Mouse (Mus musculus) left cerebral cortex, adult 8-10 months (tissue): Measurements from ENCODE around the gene Ubl5. TPM values are rescaled to one million over a fixed set of nuclear protein-coding genes. Genes with fewer than 3 reads are reported as not detected.
"Not testable (repeated sequence)": the region's sequence is repeated elsewhere in the genome, so short reads cannot be mapped to it uniquely, and the experiment has no call there.

ENCODE experiments used
- DNase-seq, 2 experiments: peaks; one replicate each; pipeline ENCODE4 v3.0.0; 2022; ENCODE audit warnings: low spot score in 2 of 2
- total RNA-seq, 4 experiments: library from RNA; stranded (reverse); gene quantifications; 2 replicates each; pipeline ENCODE4 v1.2.4; 2022

Gene Ubl5
- total RNA-seq, 4 experiments from 2014 or later = 263 to 330 (median 301) TPM

DNA sequence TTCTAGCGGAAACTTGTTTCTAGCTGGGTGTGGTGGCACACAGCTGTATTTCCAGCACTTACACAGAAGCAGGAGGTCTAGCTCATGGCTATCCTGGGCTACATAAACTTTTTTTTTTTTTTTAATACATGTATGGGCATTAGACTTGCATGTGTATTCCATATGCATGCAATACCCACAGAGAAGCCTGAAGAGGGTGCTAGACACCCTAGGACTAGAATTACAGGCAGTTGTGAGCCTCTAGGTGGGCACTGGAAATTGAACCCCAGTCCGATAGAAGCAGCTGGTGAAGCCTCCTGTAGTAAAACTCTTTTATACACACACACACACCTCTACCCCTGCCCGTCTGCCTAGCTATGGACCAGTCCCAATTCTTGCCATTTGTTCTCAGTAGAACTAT lies 11.2 kb downstream of the Ubl5 start:
- DNase-seq = no peak

DNA sequence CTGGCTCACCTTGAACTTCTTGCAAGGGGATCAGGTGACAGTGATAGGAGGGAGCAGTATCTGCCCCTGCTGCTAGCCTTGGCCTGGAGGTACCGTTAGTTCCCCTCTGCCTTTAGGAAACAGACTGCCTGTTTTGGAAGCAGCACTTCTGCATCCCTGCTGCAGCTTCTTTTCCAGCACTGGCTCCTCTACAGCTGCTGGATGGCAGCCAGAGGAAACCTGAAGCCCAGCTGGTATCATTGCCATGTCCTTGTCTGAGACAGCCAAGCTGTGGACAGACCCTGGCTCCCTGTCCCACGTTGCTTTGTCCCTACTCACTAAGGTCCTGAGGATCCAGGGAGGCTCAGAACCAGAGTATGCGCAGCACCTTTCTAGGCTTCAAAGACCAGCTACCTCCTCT lies 14.9 kb downstream of the Ubl5 start:
- DNase-seq = no peak

- peak; percentile 66 to 69 for DNase-seq
Measured at GRCm38 (mm10) chr9:20662325-20662724, 19.6 kb downstream of the Ubl5 start.

- no peak for DNase-seq
Measured at GRCm38 (mm10) chr9:20662874-20663273, 20.2 kb downstream of the Ubl5 start.

DNA sequence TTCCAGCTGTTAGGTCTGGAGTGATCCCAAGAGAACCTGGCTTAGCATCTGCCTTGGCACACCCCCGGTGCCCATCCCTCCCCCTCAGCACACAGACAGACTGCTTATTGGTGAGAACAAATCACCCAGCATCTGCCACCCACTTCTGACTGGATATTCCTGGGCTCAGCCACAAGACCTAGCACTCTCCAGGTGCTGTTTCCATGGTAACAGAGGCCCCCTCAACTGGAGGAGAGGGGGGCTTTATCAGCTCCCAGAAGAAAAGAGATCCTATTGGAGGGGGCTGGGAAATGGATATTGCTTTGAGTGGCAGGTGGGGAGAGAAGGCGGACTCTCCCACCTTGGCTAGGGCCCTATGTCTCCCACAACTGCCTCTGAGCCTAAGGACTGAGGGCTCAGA lies 21.3 kb downstream of the Ubl5 start:
- peak in 1 of 2 experiments; percentile 93 for DNase-seq

GRCm38 (mm10) chr9:20664366-20664765 lies 21.7 kb downstream of the Ubl5 start:
- DNase-seq = no peak

- DNase-seq = no peak
Measured at GRCm38 (mm10) chr9:20664982-20665637, 22.4 kb downstream of the Ubl5 start.

DNA sequence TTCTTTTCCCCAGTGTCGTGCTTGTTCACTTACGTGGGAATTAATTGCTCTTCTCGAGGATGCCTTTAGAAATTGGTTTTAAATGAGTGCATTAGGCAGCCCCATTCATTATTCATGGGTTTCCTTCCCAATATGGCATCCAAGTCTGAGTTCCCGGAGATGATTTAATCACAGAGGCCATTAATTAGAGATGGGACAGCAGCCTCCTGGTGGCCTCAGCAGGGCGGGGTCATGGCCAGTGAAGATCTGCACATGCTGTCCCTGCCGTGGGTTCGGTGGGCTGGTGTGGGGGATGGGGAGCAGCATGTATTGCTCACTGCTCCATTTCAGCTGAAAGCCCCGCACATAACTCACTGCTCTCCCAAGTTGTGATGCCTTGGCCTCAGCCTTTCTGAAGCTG lies 23.2 kb downstream of the Ubl5 start:
- no peak for DNase-seq

DNA sequence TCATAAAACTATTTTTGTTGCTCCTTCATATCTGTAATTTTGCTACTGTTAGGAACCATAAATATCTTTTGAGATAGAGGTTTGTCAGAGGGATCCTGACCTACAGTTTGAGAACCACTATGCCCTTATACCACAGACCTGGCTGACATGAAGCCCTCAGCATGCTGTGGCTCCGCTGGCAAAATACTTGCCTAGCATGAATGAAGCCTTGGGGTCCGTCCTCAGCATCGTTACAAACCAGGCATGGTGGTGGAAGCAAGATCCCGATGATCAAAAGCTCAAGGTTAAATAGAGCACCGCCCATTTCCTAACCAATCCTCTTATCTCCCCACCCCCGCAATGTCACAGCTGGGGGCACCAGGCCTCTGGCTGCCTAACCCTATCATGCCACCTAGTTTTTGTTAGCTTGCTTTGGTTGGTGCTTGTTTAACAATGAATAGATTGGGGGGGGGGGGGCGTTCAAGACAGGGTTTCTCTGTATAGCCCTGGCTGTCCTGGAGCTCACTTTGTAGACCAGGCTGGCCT lies 23.9 kb downstream of the Ubl5 start:
- DNase-seq = no peak

- DNase-seq = no peak
Measured at GRCm38 (mm10) chr9:20668065-20668464, 25.4 kb downstream of the Ubl5 start.

GRCm38 (mm10) chr9:20672047-20672446 lies 29.4 kb downstream of the Ubl5 start:
- DNase-seq = no peak

GRCm38 (mm10) chr9:20677892-20678291 lies 35.2 kb downstream of the Ubl5 start:
- DNase-seq = peak in 1 of 2 experiments; percentile 46

DNA sequence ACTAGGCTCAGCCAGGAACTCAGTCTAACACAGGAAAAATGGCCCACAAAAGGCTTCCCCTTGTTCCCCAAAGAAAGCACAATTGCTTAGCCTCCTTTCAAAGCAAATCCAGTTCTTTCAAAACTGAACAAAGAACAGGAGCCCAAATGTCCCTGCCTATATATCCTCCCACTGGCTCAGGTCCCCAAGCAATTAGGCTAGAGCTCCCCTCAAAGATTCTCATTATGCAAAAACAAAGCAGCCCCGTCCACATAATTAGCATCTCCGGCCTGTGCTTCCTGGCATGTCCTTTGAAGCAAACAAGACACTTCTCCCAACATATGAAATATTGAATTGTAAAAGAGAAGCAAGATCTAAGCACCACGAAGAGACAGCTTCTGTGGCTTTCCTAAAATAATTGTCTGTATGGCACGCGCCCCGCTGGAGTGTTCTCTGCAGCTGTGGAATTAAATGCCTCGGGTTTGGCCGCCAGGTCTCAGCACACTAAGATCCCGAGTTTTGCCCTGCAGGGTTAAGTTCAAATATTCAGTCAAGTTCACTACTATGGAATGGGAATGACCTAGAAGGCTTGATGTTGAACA lies 37.8 kb downstream of the Ubl5 start:
- DNase-seq = no peak

DNA sequence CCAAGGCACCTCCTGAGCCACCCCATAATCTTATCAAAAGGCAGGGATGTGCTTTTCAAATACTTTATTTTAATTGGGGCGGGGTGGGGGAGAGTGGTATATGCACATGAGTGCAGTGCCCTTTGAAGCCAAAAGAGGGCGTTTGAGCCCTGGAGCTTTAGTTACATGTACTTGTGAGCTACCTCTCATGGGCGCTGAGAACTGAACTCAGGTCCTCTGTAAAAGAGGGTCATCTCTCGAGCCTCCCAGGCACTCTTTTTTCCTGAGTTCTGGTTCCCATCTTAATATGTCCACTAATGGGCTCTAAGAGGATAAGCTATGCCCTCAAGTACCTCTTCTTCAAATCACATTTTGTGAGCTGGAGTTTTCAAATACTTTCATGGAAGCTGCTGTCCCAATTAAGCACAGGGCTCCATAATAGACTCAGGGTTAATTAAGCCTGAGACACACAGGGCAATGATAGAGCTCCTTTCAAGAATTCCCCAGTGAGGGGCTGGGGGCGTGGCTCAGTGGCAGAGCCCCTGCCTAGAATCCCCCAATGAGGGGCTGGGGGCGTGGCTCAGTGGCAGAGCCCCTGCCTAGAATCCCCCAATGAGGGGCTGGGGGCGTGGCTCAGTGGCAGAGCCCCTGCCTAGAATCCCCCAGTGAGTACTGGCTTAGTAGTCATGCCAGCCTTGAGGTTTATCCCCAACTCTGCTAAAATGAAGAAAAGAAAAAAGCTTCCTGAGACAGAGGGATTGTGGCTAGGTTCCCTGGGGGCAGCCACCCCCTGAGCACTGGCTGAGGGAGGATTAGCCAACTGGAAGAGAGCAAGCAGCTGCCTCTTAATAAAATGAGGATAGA lies 39.1 kb downstream of the Ubl5 start:
- no peak for DNase-seq

- peak in 1 of 2 experiments; percentile 70 for DNase-seq
Measured at GRCm38 (mm10) chr9:20682389-20682722, 39.7 kb downstream of the Ubl5 start.

GRCm38 (mm10) chr9:20685081-20685861 lies 42.6 kb downstream of the Ubl5 start:
- DNase-seq = peak in 1 of 2 experiments; percentile 88

- no peak for DNase-seq
Measured at GRCm38 (mm10) chr9:20689403-20689802, 46.7 kb downstream of the Ubl5 start.

DNA sequence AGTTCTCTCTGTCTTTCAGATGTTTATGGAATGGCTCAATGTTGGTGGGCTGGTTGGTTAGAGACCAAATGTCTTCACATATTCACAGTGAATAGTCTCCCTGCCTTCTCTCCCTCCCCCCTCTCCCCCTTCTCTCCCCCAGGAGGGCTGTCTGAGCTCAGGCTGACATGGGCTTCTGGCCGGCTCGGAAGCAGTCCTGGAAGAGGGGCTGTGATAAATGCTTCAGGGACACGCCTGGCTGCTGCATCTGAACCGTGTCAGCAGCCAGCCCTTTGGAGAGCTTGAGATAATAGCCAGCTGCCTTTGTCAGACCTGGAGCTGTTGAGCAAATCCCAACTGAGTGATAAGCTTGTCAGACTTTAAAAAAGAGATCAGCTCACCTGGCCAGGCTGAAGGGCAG lies 47.2 kb downstream of the Ubl5 start:
- no peak for DNase-seq

GRCm38 (mm10) chr9:20690449-20690848 lies 47.8 kb downstream of the Ubl5 start:
- not testable (repeated sequence) for DNase-seq

- DNase-seq = no peak
Measured at GRCm38 (mm10) chr9:20692863-20693262, 50.2 kb downstream of the Ubl5 start.

- DNase-seq = no peak
Measured at GRCm38 (mm10) chr9:20694721-20695235, 52.1 kb downstream of the Ubl5 start.
